Mouse (Mus musculus): ENCODE measurements at regions not wholly inside any gene's neighbourhood (a gene's known extent, or its start where the extent isn't known, plus 50 kb on each side); places are given as distances from the start of the nearest gene placed in this dataset.

DNA sequence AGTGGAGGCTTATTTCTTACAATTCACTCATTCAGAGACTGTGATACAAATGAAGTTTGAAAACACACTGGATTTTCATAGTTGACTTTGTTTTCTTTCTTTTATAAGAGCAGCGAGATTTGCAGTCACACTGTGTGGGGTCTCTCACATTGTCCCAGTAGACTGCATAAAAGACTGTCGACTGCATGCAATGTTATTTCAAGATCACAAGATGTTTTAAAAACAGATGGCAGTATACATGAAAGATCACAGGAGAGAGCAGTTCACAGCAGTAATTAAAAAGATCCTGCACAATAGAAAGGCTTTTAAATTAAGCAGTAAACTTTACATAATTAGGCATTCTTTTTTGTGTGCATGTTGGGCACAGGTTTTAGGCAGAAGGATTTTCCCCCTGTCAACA lies 865.1 kb upstream of the Got2 start:
- H3K4me3 ChIP-seq: no peak overlapping the region
- no peak overlapping the region for H3K9ac ChIP-seq
- H3K27ac ChIP-seq: no peak overlapping the region
- ATAC-seq (replicated peaks): no peak
- no peaks in the 10 kb centered on the region for H3K36me3 ChIP-seq (replicated peaks)
- no peaks in the 10 kb centered on the region for H3K4me1 ChIP-seq
- no peak overlapping the region for H3K4me2 ChIP-seq
- WGBS: 17% methylated on average over 2 of the region's 2 CpGs
- H3K9me3 ChIP-seq: no peaks in the 10 kb centered on the region
- H3K27me3 ChIP-seq (replicated peaks): no peaks in the 10 kb centered on the region

DNA sequence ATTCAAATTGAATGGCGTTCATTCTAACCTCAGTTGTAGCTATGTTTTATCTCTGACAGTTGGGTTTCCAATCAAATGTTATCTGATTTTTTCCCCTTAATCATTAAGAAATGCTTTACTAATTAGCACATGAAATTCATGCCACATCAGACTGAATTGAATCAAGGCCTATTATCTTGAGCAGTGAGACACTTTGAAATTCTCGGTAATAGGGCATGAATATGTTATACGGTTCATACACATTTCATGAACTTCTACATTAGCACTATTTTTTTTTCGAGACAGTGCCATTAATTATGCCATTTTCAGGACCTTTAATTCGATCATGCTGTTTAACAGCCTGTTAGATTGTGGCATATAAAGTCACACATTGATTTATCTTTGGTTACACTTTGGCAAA lies 860.5 kb upstream of the Got2 start:
- H3K9ac ChIP-seq: no peak overlapping the region
- H3K4me1 ChIP-seq: no peaks in the 10 kb centered on the region
- no peak overlapping the region for H3K4me3 ChIP-seq
- H3K36me3 ChIP-seq (replicated peaks): no peaks in the 10 kb centered on the region
- H3K27ac ChIP-seq: 0 out of 2 replicates have a peak overlapping the region, but pooled peaks have one; percentile 25
- H3K27me3 ChIP-seq (replicated peaks): no peaks in the 10 kb centered on the region
- 46% methylated on average over 5 of the region's 5 CpGs for WGBS
- no peak overlapping the region for H3K4me2 ChIP-seq
- H3K9me3 ChIP-seq: no peaks in the 10 kb centered on the region
- no peak for ATAC-seq (replicated peaks)

DNA sequence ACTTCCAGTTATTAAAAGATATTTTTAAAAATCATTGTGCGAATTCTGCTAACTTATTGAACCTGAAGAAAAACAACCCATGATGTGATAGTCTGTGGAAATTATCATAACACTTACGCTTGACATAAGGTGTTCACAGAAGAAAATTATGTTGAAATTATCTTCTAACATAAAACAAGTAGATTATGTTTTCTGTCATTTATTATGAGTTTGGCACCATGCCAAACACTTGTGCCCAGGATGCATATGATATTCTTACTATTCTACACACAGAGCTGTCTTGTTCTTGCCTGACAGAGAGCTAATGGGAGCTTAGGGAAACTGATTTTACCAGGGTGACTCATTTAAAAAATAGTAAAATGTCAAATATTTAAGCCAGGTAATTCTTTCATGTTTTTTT lies 850.2 kb upstream of the Got2 start:
- no peak overlapping the region for H3K27ac ChIP-seq
- H3K9ac ChIP-seq: no peak overlapping the region
- no peaks in the 10 kb centered on the region for H3K9me3 ChIP-seq
- ATAC-seq (replicated peaks): no peak
- H3K4me1 ChIP-seq: no peaks in the 10 kb centered on the region
- H3K4me3 ChIP-seq: no peak overlapping the region
- H3K4me2 ChIP-seq: no peak overlapping the region
- WGBS: 90% methylated on average over 2 of the region's 2 CpGs
- no peaks in the 10 kb centered on the region for H3K36me3 ChIP-seq (replicated peaks)
- no peaks in the 10 kb centered on the region for H3K27me3 ChIP-seq (replicated peaks)
